Mouse (Mus musculus) A20 (cell line): ENCODE data around the gene Camk2d.

Source experiments
- DNase-seq: peaks from one replicate; pipeline ENCODE4 v3.0.0-alpha.2; 2011; ENCODE audit warnings: low read depth, low spot score

The Camk2d gene

GRCm38 (mm10) chr3:126810372-126811090 lies 214.4 kb downstream of the Camk2d start:
- peak; percentile 20 for DNase-seq

GRCm38 (mm10) chr3:126811646-126812045 lies 215.5 kb downstream of the Camk2d start:
- no peak for DNase-seq

GRCm38 (mm10) chr3:126822374-126822773 lies 226.3 kb downstream of the Camk2d start:
- no peak for DNase-seq

- no peak for DNase-seq
Observed at GRCm38 (mm10) chr3:126824930-126825329, 228.8 kb downstream of the Camk2d start.

GRCm38 (mm10) chr3:126826172-126826571 lies 230.1 kb downstream of the Camk2d start:
- DNase-seq = no peak

GRCm38 (mm10) chr3:126827900-126828299 lies 231.8 kb downstream of the Camk2d start:
- DNase-seq = no peak

GRCm38 (mm10) chr3:126829817-126830216 lies 233.7 kb downstream of the Camk2d start:
- DNase-seq = no peak

GRCm38 (mm10) chr3:126831418-126832138 lies 235.5 kb downstream of the Camk2d start:
- no peak for DNase-seq

GRCm38 (mm10) chr3:126834641-126835167 lies 238.6 kb downstream of the Camk2d start:
- no peak for DNase-seq

- no peak for DNase-seq
Observed at GRCm38 (mm10) chr3:126842780-126843179, 246.7 kb downstream of the Camk2d start.

- no peak for DNase-seq
Observed at GRCm38 (mm10) chr3:126844809-126845208, 248.7 kb downstream of the Camk2d start.

- DNase-seq = no peak
Observed at GRCm38 (mm10) chr3:126848081-126848480, 252.0 kb downstream of the Camk2d start.

- no peak for DNase-seq
Observed at GRCm38 (mm10) chr3:126860442-126860841, 264.3 kb downstream of the Camk2d start.

GRCm38 (mm10) chr3:126869561-126869960 lies 273.5 kb downstream of the Camk2d start:
- DNase-seq = no peak

GRCm38 (mm10) chr3:126870688-126871087 lies 274.6 kb downstream of the Camk2d start:
- DNase-seq = no peak

- no peak for DNase-seq
Observed at GRCm38 (mm10) chr3:126878233-126878632, 282.1 kb downstream of the Camk2d start.

- no peak for DNase-seq
Observed at GRCm38 (mm10) chr3:126886090-126886489, 290.0 kb downstream of the Camk2d start.

GRCm38 (mm10) chr3:126886644-126887043 lies 290.5 kb downstream of the Camk2d start:
- DNase-seq = no peak
